Mouse (Mus musculus) heart, embryonic 16.5 days (tissue): ENCODE data around the gene S100a16. TPM values are rescaled to one million over a fixed set of nuclear protein-coding genes. Genes with fewer than 3 reads are reported as not detected.

Source experiments
- ATAC-seq: fragments of 200-750 bp; cut with Nextera tagmentation; replicated peaks from 2 replicates; pipeline ENCODE4 v1.8.0; 2017; ENCODE audit warnings: moderate number of reproducible peaks; ENCODE audit not compliant: insufficient read depth, low FRiP score; ENCODE audit errors: extremely low read depth
- H3K27ac ChIP-seq: fragments of 300-500 bp; sonication (generic); 2 replicates; pipeline ENCODE4 v1.5.1; 2014; ENCODE audit warnings: mild to moderate bottlenecking, low read length, control low read depth, moderate library complexity
- H3K27me3 ChIP-seq: fragments of 300-500 bp; sonication (generic); 2 replicates; pipeline ENCODE4 v1.6.1; 2014; ENCODE audit warnings: low read length, mixed read lengths; ENCODE audit not compliant: control insufficient read depth, insufficient read depth
- H3K36me3 ChIP-seq: fragments of 300-500 bp; sonication (generic); 2 replicates; pipeline ENCODE4 v1.6.1; 2014; ENCODE audit not compliant: control insufficient read depth, insufficient read depth
- H3K4me1 ChIP-seq: fragments of 300-500 bp; sonication (generic); 2 replicates; pipeline ENCODE4 v1.6.1; 2014; ENCODE audit warnings: low read length, mixed read lengths; ENCODE audit not compliant: control insufficient read depth, insufficient read depth
- H3K4me2 ChIP-seq: fragments of 300-500 bp; sonication (generic); 2 replicates; pipeline ENCODE4 v1.6.1; 2014; ENCODE audit warnings: low read depth, mild to moderate bottlenecking, control low read depth, low read length
- H3K4me3 ChIP-seq: fragments of 300-500 bp; sonication (generic); 2 replicates; pipeline ENCODE4 v1.5.1; 2014; ENCODE audit warnings: mild to moderate bottlenecking, control low read depth, low read length
- H3K9ac ChIP-seq: fragments of 300-500 bp; sonication (generic); 2 replicates; pipeline ENCODE4 v1.6.1; 2014; ENCODE audit warnings: low read length, control low read depth
- H3K9me3 ChIP-seq: fragments of 300-500 bp; sonication (generic); replicated peaks from 2 replicates; pipeline ENCODE4 v1.6.1; 2016; ENCODE audit warnings: low read length; ENCODE audit not compliant: control insufficient read depth
- WGBS: fragments of 180-500 bp; shearing (Covaris S2); extraction: QIAGEN DNeasy Blood & Tissue Kit; methylation state at CpG from one replicate; pipeline ENCODE4 v1.1.7; 2014; 5-methylcytosine and 5-hydroxymethylcytosine counted together
- polyA plus RNA-seq: library from polyadenylated mRNA; unstranded; fragments of >200 nt; fragmentation: Nextera tagmentation; extraction: Ambion mirVana; gene quantifications from 2 replicates; pipeline ENCODE4 v1.2.1, GENCODE M21; 2015

Gene S100a16
- polyA plus RNA-seq, 1 experiment from 2014 or later, result 96.5 TPM

GRCm38 (mm10) chr3:90505216-90505615, 31.8 kb upstream of the S100a16 start:
- H3K9ac ChIP-seq, result no peak overlapping the region
- no peak overlapping the region for H3K4me2 ChIP-seq
- no peak overlapping the region for H3K27ac ChIP-seq
- H3K4me3 ChIP-seq, result no peak overlapping the region
- H3K4me1 ChIP-seq, result peaks cover 14% of the 10 kb centered on the region
- peaks cover 36% of the 10 kb centered on the region for H3K36me3 ChIP-seq
- no peaks in the 10 kb centered on the region for H3K9me3 ChIP-seq
- no peak for ATAC-seq
- no peaks in the 10 kb centered on the region for H3K27me3 ChIP-seq
- 87% methylated on average over 5 of the region's 5 CpGs for WGBS

GRCm38 (mm10) chr3:90506362-90506761, 30.7 kb upstream of the S100a16 start:
- Histone ChIP-seq H3K27me3 (no peaks in the 10 kb centered on the region), H3K27ac (no peak overlapping the region), H3K4me2 (no peak overlapping the region), H3K9me3 (no peaks in the 10 kb centered on the region), H3K4me3 (no peak overlapping the region), H3K9ac (no peak overlapping the region), H3K4me1 (peaks cover 14% of the 10 kb centered on the region), H3K36me3 (peaks cover 35% of the 10 kb centered on the region)
- 62% methylated on average over 3 of the region's 3 CpGs for WGBS
- ATAC-seq, result no peak

- whole genome bisulfite sequencing, result 2% methylated on average over 20 of the region's 20 CpGs
- no peak for ATAC-seq
- peak overlapping the region; percentile 95 for H3K27ac ChIP-seq
- H3K4me2 ChIP-seq, result peak overlapping the region; percentile 78
- H3K27me3 ChIP-seq, result no peaks in the 10 kb centered on the region
- H3K4me3 ChIP-seq, result peak overlapping the region; percentile 83
- H3K4me1 ChIP-seq, result peaks cover 19% of the 10 kb centered on the region
- no peaks in the 10 kb centered on the region for H3K9me3 ChIP-seq
- peak overlapping the region; percentile 96 for H3K9ac ChIP-seq
- peaks cover 22% of the 10 kb centered on the region for H3K36me3 ChIP-seq
These were observed 28.6 kb upstream of the S100a16 start for GRCm38 (mm10) chr3:90508287-90508949.

DNA sequence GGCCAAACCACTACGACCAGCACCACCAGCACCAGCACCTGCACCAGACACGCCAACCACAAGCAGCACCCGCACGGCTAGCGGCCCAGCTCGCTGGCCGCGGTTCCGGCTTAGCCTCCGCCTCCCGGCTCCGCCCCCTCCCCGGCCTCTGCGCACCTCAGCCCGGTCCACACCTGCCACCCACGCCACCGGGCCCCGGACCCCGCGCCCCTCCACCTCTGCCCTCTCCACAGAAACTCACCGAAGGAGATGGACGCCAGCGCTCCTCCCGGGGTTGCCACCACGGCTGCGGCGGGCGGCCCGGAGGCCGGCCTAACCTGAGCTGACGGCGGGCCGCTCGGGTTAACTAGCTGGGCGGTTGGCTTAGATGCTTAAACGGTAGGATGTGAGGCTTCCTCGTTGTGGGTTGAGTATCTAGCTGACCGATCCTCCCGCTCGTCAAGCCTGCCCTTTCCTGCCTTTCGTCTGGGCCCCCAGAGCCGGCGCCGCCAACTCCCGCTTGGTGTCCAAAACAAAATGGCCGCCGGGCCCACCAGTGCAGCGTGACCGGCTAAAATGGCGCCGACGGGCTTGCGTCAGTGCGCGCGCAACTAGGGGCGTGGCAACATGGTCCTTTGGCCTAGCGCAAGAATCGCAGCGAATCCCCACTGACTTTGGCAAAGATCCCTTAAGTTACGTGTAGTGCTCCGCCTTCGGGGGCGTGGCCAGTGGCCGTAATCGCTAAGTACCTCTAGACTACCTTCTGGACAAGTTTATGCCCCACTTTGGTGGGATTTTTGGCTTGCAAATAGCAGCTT, 27.9 kb upstream of the S100a16 start, which contains the start of gene Chtop:
Gene Chtop (minus strand): TSS at position 549 of the 797 bp plus-strand sequence.
- Histone ChIP-seq H3K4me2 (peak within 1 kb of the TSS; percentile 78), H3K4me3 (peak within 1 kb of the TSS; percentile 83), H3K27ac (peak within 1 kb of the TSS; percentile 95), H3K4me1 (peaks cover 22% of the 10 kb centered on the region), H3K36me3 (peaks cover 21% of the 10 kb centered on the region), H3K27me3 (no peaks in the 10 kb centered on the region), H3K9ac (peak within 1 kb of the TSS; percentile 96), H3K9me3 (no peaks in the 10 kb centered on the region)
- ATAC-seq, result peak; percentile 88
- under 1% methylated on average over 66 of the region's 66 CpGs for WGBS

- 28% methylated on average over 2 of the region's 2 CpGs for WGBS
- H3K27ac ChIP-seq, result peak overlapping the region; percentile 77
- H3K9me3 ChIP-seq, result no peaks in the 10 kb centered on the region
- H3K27me3 ChIP-seq, result no peaks in the 10 kb centered on the region
- peak overlapping the region; percentile 62 for H3K4me2 ChIP-seq
- ATAC-seq, result no peak
- peaks cover 22% of the 10 kb centered on the region for H3K4me1 ChIP-seq
- H3K36me3 ChIP-seq, result peaks cover 21% of the 10 kb centered on the region
- H3K4me3 ChIP-seq, result peak overlapping the region; percentile 83
- H3K9ac ChIP-seq, result no peak overlapping the region
These were observed 27.3 kb upstream of the S100a16 start for GRCm38 (mm10) chr3:90509747-90510123.

- Histone ChIP-seq H3K4me2 (no peak overlapping the region), H3K9ac (no peak overlapping the region), H3K27ac (no peak overlapping the region), H3K4me1 (peaks cover 31% of the 10 kb centered on the region), H3K4me3 (no peak overlapping the region), H3K9me3 (no peaks in the 10 kb centered on the region), H3K27me3 (no peaks in the 10 kb centered on the region), H3K36me3 (peaks cover 6% of the 10 kb centered on the region)
- 82% methylated on average over 5 of the region's 5 CpGs for WGBS
- no peak for ATAC-seq
These were observed 24.8 kb upstream of the S100a16 start for GRCm38 (mm10) chr3:90512276-90512675.

DNA sequence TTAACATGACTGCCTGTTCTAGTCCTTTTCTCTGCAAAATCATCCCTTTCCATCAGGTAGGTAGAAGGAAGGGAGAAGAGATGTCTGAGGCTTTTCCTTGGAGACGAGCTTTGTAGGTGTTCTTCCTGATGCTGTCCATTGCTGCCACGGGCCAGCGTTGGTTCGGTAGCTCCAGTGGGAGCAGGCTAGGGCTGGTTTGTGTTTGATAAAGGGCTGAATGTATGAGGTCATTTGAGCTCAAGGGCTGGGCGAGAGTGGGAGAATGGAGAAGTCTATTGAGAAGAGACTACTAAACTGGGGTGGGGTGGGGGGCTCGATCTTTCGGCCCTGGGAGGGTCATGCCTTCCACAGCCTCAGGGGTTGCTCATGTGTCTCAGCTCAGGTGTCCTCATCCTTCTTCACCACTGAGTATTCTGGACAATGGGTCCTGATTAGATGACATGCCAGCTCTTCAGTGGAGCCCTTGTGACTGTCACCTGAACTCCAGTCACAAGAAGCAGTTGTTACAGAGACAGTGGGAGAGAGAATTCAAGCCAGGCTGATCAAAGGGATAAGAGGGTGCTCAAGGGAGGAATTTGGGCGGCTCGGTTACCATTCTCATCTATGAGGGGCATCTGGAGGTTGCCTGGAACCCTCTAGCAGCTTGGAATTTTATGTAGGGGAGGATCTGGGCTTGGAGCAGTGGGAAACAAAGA, 24.0 kb upstream of the S100a16 start:
- Histone ChIP-seq H3K27me3 (no peaks in the 10 kb centered on the region), H3K4me3 (peak overlapping the region; percentile 64), H3K27ac (peak overlapping the region; percentile 37; the same call in 1 of the 2 replicates), H3K9ac (peak overlapping the region; percentile 73), H3K9me3 (no peaks in the 10 kb centered on the region), H3K4me1 (peaks cover 25% of the 10 kb centered on the region), H3K4me2 (peak overlapping the region; percentile 89), H3K36me3 (peaks cover 6% of the 10 kb centered on the region)
- WGBS, result 64% methylated on average over 9 of the region's 9 CpGs
- no peak for ATAC-seq

DNA sequence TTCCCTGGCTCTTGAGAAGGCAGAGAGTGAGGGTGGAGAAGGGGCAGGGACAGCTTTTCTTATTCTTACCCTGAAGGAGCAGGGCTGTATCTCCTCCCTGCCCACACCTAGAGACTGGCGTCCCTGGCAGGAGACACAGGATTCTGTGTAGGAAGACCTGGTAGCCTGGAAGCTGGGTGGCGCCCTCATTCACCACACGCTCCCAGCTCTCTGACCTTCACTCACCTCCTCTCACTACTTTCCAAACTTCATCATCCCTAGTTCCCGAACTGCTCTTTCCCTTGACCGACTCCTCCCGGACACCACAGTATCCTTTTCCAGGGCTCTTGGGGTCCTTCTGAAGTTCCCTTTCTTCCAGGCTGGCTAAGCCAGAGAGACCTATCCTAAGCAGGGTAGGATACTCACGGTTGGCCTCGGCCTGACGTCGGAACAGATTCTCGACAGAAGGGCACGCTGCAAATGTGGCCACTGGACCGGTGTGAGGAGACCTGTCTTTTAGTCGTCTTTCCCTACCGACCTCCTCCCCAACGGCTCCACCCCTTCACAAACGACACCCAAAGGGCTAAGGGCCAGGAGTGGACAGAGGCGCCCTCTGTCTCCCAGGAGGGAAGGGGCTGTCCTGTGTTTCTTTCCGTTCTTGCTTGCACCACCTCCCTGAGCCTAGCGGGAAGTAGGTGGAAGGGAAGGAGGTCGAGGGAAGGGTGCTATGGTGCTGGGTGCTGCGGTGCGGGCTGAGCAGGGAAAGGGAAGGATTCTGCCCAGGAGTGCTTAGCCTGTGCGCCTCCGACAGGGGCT, 23.1 kb upstream of the S100a16 start, which contains the start of the genes S100a1 and S100a13:
Gene S100a1 (minus strand): TSS at position 597 of the 795 bp plus-strand sequence.
Gene S100a13 (plus strand): TSS at position 640 of the 795 bp plus-strand sequence.
- 3% methylated on average over 25 of the region's 25 CpGs for WGBS
- Histone ChIP-seq H3K9ac (peak within 1 kb of the TSS; percentile 73), H3K27me3 (no peaks in the 10 kb centered on the region), H3K36me3 (peaks cover 6% of the 10 kb centered on the region), H3K4me1 (peaks cover 24% of the 10 kb centered on the region), H3K4me3 (peak within 1 kb of the TSS; percentile 64), H3K27ac (peak within 1 kb of the TSS; percentile 87), H3K4me2 (peak within 1 kb of the TSS; percentile 89), H3K9me3 (no peaks in the 10 kb centered on the region)
- ATAC-seq, result peak; percentile 74
